Mouse (Mus musculus) gastrocnemius, postnatal 36 days (tissue): ENCODE measurements at regions not wholly inside any gene's neighbourhood (a gene's known extent, or its start where the extent isn't known, plus 50 kb on each side); places are given as distances from the start of the nearest gene placed in this dataset.

Experiments used
- DNase-seq, 2 experiments: peaks; one replicate each; pipeline ENCODE4 v3.0.0; 2022
- intact Hi-C: fragments of 180-260 bp; cut with DNase I; formaldehyde crosslinking; loops from one replicate; pipeline ENCODE4 v1.15.1; 2025

DNA sequence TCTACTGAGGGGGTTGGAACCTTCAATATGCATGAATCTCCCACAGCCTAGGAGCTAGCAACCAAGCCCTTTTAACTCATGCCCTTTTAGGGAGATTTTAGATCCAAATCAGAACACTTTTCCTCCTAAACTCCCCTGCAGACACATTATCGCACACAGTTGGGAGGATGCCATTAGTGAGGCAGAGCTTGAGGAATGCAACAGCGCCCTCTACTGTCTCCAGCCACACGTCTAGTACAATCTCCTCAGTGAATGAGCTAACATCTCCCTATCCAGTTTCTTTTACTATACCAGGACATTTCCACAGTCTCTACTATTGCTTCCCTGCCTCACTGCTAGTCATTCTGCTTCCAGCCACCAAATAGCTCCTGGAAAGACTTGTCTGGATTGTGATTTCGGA, 59.3 kb downstream of the 1700080O16Rik start:
- DNase-seq, result peak; percentile 18 to 44
- intact Hi-C loops, result loop anchor here (10.0 kb wide), 3 partner anchors 148 to 518 kb away; no protein-coding TSS in a partner anchor

DNA sequence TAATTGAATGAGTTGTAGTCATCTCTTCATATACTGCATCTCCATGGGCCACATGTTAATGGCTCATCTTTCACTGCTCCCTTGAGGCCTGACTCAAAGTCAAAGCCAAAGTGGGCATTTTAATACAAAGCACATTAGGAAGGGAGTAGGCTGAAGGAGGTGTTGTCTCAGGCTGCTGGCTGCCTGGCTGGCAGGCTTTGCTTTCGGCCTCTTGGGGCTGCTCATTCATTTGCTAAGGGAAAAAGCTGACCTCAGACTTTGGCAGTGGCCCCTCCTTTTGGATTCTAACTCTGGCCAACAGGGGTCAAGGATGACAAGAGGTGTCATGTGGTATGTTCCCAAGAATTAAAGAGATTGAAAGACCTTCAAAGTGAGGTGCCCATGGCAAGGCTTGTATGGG, 61.0 kb downstream of the 1700080O16Rik start:
- intact Hi-C loops, result loop anchor here (10.0 kb wide), 3 partner anchors 147 to 517 kb away; no protein-coding TSS in a partner anchor

DNA sequence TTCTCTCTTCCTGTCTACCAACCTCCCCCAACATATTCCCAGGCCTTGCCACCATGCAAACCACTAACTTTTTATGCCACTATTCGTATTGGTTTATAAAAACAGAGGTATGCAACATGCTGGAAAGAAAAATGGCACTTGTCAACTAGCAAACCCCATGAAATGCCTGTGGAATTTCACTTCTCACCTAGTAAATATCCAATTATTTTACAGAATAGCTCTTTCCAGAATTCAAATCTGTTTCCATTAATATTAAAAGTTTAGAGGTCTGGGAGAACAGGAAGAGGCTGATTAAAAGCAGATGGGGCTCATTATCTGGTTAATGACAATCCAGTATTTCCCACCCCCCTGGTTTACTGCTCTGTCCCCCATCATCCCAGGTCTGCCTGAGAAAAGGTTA, 62.0 kb downstream of the 1700080O16Rik start:
- DNase-seq, result no peak
- intact Hi-C loops, result loop anchor here (10.0 kb wide), 3 partner anchors 146 to 516 kb away; no protein-coding TSS in a partner anchor

More for the DNA sequence above, 61.0 kb downstream of the 1700080O16Rik start:
- no peak for DNase-seq

DNA sequence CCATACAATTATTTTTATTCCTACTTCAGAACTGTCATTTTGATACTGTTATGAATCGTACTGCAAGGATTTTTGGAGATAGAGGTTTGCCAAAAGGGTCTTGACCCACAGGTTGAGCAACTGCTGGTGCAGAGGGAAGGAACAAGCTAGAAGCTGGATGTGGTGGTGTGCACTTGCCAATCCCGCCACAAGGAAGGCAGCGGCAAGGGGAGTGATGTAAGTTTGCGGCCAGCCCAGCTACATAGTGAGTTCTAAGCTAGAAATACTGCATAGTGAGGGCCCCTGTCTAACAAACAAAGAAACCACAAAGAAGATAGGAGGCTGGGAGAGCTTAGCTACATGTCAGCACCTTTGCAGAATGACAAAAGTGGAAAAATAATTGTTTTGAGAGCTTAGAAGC, 74.1 kb downstream of the 1700080O16Rik start:
- no peak for DNase-seq
- intact Hi-C loops, result no loop called here

DNA sequence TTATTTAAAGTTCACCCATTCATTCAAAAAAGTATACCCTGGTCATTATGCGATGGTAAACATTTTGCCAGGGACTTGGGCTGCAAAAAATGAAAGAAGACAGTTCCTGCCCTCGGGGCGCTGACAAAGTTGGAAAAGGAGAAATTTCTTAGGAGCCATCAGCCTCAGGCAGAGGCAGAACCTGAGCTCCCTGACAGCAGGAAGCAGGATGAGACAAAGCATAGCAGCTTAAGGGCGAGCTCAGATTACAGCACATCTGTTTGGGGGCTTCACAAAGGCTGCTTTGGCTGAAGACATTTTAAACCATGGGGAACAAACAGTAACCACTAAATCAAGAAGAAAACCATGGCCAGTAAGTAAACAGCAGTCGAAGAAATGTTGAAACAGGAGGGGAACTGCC, 75.5 kb downstream of the 1700080O16Rik start:
- intact Hi-C loops, result no loop called here
- no peak for DNase-seq

DNA sequence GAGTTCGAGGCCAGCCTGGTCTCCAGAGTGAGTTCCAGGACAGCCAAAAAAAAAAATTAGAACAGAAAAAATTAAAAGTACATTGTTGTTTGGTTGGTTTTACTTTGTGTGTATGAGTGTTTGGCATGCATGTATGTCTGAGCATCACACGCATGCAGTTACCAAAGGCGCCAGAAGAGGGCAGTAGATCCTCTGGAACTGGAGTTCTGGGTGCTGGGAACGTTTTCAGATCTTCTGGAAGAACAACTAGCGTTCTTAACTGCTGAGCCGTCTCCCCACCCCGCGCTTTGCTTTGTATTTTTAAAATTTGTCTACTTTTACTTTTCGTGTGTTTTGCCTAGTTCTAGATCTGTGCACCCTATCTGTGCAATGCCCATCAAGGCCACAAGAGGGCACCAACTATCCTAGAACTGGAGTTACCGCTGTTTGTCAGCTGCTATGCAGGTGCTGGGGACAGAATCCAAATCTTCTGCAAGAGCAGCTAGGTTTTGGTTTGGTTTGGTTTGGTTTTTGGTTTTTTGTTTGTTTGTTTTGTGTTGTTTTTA, 76.9 kb downstream of the 1700080O16Rik start:
- no peak for DNase-seq
- intact Hi-C loops, result no loop called here

DNA sequence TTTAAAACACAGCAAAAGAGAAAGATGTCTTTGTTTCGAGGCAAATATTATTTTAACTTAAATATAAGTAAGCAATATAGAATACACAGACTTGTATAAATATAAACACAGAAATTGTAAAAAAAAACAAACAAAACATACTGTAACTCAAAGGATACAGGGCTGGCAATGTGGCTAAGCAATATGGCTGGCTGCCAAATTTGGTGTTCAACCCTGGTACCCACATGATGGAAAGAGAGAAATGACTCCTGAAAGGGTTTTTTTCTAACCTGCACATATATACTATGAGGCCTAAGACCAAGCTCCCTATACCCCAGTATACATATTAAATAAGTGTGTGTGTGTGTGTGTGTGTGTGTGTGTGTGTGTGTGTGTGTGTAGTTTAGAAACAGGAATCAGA, 79.9 kb downstream of the 1700080O16Rik start:
- intact Hi-C loops, result no loop called here
- DNase-seq, result no peak

DNA sequence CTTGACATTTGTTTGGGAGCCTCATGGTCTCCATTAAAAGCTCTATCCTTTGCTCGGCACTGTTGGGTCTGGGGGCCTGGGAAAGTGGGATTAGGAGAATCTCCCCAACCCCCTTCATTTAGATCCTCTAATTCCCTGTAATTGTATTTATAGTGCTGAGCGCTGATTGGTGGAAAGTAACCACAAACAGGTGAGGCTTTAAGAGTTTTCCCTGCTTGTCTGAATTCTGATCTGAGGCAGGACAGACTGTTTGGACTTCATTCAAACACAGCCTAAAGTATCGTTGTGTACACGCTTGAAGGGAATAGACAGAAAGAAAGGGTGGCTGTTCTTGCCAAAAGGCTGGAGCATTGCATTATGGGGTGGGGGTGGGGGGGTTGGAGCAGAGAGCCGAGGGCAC, 85.1 kb upstream of the Usp26 start:
- intact Hi-C loops, result no loop called here
- DNase-seq, result no peak
